Mouse (Mus musculus) adipocyte (in vitro differentiated cells): Measurements from ENCODE around the gene Pwp1.
"Not testable (repeated sequence)": the region's sequence is repeated elsewhere in the genome, so short reads cannot be mapped to it uniquely, and the experiment has no call there.

Experiments
- DNase-seq: peaks from one replicate; pipeline ENCODE4 v3.0.0-alpha.2; 2016; ENCODE audit warnings: low spot score

Gene Pwp1

DNA sequence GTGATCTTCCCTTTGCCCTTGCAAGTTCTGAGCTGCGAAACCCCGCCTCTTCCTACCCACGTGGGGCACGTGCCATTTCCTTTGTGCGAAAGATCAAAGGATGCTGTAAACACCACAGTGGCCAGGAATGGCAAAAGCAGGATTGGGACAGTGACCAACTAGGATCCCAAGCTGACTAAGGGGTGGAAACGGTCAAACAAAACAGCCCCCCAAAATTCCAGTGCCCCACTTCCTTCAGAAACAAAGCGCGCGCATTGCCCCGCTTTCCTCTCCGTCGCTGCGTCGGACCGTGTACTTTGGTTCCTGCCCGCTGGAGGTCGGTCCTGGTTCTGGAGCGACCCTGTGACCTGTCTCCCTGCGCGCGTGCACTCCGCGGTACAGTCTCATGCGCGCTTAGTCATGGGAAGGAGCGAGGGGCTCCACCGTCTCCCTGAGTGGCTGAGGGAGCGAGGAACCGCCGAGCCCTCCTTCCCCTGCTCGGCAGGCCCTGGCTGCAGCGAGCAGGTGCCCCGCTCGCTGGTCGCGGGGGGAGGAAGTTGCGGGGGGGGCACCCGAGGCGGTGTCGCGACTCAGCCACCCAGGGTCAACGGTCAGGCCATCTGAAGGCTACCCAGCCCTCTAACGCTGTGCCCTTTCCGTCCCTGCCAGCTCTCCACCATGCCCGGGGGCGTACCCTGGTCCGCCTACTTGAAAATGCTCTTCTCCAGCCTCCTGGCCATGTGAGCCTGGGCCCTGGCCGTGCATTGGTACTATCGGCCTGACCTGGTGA lies at the start of gene Pwp1:
TSS of gene Pwp1 (plus strand) at position 410 of the 769 bp plus-strand sequence.
- DNase-seq = peak; percentile 3

DNA sequence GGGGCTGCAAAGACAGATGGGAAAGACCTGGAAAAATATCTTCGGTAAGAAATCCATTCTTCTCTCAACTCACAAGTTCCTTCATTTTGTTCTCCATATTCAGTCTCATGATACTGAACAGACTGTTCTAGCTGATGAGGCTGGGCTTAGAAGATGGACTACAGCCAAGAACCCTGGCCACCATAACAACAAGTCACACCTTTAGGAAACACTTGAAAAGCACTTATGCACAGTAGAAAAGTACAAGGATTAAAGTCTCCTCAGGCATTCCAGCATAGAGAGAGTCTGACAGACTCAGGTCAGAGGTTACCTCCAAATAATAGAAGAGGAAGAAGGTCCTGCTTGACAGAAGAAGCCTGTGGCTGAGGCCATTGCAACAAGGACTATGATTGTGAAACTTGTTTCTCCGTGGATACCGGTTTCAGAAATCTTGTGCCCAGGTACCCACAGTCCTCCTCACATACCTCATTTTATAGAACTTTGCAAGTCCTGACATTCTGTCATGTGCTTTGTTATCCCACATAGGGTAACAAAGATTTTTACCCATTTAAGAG lies 7.1 kb upstream of the Pwp1 start:
- not testable (repeated sequence) for DNase-seq

GRCm38 (mm10) chr10:85823752-85824151 lies 5.5 kb upstream of the Pwp1 start:
- DNase-seq = not testable (repeated sequence)

DNA sequence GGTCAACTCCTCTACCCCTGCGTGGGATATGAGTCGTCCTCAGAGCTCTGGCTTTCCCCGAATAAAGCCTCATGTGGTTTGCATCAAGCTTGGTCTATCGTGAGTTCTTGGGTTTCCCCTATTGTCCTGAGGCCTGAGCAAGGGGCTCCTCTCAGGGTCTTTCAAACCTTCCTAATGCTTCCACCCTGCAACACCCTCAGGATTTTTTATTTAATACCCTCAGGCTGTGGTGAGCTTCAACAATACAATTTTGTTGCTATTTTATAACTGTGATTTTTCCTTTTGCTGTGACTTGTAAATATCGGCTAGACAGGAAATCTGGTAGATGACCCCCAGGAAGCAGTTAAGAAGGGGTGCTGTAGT lies 591 bp upstream of the Pwp1 start:
- not testable (repeated sequence) for DNase-seq

DNA sequence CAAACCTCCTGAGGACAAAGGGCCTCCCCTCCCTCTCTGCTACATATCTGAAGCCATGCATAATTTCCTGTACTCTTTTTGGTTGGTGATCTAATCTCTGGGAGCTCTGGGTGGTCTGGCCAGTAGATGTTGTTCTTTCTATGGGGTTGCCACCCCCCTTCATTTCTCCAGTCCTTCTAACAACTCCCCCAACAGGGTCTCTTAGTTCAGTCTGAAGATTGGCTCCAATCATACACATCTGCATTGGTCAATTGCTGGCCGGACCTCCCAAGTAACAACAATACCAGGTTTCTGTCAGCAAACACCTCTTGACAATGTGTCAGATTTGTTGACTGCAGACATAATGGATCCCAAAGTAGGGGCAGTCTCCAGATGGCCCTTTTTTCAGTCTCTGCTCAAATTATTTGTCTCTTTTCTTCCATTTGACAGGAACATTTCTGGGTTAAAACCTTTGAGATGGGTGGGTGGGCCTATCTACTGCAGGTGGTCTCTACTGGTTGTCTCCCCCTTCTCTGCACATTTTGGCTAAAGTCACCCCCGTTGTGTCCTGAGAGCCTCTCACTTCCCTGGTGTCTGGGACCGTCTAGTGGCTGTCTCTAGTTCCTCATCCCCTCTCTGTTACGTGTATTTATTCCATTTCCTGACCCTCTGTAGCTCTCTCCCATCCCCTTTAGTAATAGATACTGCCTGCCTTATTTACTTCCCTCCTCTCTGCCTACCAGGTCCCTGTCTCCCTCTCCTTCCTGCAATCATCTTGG lies 17.0 kb downstream of the Pwp1 start:
- no peak for DNase-seq

- peak; percentile 92 for DNase-seq
Measured at GRCm38 (mm10) chr10:85871698-85872478, 42.6 kb downstream of the Pwp1 start.

- DNase-seq = no peak
Measured at GRCm38 (mm10) chr10:85872479-85872773, 43.1 kb downstream of the Pwp1 start.

DNA sequence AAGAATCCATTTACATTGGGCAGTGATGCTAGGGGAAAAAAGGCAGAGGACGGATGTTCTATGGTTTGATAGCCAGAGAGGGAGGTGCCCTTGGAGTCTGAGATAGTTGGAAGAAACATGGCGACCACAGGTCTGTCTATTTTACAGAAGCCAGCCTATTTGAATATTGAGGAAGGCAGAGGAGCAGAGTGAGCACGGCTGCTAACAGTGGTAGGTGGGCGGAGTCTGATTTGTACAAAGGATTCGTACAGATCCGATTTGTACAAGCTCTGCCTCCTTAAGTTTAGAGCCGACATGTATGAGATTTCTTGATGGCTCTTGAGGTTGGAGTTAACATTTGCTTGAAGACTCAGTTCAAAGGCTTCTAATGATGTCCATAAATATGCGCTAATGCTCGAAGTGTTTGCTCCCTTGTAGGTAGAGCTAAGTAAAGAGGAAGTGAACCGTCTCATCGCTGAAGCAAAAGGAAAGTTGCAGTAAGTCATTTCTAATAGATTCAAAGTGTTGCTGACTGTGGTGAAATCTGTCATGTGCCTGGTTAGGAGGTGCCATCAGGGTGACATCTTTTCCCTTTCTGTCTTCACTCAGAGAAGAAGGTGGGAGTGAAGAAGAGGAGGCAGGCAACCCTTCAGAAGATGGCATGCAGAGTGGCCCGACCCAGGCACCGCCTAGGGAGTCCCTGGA lies 44.7 kb downstream of the Pwp1 start:
- DNase-seq = no peak

DNA sequence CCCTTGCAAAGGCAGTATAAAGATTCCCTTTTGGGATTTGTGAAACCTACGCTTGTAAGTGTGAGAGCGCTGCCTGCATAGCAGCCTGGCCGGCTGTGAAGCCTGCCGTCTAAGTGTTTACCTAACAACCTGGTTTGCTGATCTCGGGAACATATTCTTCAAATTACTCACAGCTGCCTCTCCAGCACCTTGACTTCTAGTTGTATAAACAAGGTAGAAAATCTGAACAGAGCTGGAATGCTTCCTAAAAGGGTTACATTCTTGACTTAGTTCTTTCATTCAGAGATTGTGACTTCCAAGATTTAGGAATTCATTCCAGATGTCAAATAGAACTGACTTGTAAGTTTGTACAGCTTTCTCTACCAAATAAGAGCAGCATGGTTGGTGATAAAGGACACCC lies 46.5 kb downstream of the Pwp1 start:
- no peak for DNase-seq

- DNase-seq = no peak
Measured at GRCm38 (mm10) chr10:85879886-85880486, 50.7 kb downstream of the Pwp1 start.

DNA sequence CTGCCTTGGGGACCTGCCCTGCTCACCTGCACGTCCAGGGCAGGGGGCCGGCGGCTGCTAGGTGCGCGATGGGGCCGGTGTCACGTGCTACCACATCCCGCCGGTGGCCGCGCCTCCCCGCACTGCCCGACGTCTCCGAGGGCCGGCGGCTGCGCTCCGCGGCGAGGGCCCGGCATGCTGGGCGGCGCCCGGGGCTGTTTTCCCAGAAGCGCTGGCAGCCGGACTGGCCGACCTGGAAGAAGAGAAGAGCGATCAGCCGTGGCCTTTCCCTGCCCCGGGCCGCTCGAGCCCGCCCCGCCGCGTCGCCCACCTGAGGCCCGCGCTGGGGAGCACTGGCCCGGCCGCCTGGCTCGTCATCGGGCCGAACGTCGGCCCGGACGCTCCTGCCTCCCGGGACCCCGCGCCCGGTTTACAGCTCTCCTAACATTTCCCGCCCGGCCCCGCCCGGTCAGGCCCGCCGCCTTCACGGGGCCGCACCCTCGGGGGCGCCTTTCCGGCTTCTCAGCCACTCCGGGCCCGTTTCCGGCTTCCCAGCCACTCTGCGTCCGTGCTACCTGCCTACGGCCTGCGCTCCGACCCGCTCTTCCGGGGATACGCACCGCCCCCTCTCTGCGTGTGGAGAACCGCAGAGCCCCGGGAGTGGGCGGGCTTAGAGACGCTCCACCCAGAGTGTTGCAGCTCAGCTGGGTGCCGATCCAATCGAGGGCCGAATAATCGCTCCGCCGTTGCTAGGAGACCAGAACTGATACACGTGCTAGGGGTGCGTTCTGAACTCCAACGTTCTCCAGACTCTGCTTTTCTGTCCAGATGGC lies 87.4 kb downstream of the Pwp1 start, which contains the start of gene Prdm4:
TSS of gene Prdm4 (minus strand) at position 645 of the 812 bp plus-strand sequence.
- peak; percentile 97 for DNase-seq

DNA sequence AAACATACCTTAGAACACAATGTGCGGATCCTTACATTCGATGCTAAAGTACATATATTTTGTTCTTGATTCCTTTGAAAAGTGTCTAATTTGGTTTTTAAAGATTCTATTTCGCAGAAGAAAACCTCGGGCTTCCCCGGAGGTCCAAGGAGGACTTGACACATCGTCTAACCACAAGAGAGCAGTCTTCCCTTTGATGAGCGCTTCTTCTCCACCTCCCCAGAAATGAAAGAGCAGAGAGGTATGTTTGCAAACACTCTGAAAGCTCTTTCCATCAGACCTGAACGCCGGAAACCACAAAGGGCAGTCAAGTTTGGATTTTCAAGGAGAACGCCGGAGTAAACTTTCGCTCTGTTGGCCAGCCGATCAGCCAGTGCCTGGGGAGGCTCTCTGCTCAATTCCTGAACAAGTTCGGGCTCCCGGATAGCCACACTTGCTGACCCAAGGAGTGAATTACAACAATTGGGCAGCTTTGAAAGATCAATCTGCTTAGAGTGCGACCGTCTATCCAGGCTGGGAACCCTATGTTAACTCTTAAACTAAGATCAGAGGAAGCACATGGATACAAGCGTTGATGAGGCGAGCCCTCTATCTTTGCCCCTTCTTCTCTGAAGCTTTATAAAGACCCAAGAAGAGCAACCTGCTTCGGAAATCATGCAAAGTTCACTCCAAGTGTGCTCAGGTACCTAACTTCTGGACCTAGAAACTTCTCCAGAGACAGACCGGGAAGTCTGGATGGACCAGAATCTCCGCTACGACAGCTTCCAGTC lies 98.6 kb downstream of the Pwp1 start, which contains the start of gene Ascl4:
TSS of gene Ascl4 (plus strand) at position 6 of the 770 bp plus-strand sequence.
- DNase-seq = no peak

DNA sequence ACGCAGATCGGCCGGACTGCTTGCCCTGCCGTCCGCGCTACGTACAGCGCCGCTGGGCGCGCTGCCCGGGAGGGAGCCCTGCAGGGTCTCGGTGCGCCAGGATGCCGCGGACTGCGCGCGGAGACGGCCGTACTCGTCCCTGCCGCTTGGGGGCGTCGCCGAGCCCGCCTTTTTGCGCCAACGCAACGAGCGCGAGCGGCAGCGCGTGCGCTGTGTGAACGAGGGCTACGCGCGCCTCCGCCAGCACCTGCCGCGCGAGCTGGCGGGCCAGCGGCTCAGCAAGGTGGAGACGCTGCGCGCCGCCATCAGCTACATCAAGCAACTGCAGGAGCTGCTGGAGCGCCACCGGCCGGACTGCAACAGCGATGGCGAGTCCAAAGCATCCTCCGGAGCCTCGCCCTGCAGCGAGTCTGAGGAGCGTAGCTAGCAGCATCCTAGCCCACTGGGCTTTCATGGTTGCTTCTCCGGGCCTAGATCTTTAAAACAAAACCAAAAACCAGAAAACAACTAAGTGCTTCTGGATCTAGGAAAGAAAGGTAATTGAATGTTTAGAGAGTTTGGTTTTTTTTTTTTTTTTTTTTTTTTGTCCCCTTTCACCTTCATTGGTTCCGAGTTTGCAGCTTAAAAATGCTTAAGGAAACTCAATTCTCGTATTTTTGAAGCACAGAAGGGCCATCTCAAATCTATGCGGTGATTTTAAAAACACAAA lies 99.4 kb downstream of the Pwp1 start:
- DNase-seq = no peak

- DNase-seq = no peak
Measured at GRCm38 (mm10) chr10:85929208-85929591, 99.9 kb downstream of the Pwp1 start.

- no peak for DNase-seq
Measured at GRCm38 (mm10) chr10:85929962-85930361, 100.7 kb downstream of the Pwp1 start.

DNA sequence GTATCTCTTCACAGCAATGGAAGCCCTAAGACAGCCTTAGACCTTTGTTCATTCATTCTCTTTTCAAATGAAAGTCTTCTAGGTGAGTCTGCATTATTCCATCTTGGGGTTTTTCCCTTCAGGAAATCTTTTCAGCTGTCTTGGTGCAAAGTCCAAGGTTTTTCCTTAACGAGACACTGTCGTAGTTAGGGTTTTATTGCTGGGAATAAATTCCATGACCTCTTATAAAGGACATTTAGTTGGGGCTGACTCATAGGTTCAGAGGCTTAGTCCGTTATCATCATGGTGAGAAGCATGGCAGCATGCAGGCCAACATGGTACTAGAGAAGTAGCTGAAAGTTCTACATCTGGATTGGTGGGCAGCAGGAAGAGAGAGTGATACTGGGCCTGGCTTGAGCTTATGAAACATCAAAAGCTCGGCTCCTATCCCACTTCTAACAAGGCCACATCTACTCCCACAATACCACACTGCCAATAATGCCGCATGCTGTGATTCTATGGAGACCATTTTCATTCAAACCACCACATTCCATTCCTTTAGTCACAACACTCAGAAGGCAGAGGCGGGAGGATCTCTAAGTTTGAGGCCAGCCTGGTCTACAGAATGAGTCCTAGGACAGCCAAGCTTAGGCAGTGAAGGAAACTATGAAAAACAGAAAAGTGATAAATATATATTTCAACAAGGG lies 107.1 kb downstream of the Pwp1 start:
- DNase-seq = no peak
